Mouse (Mus musculus): ENCODE data around the gene Rfx8.

DNA sequence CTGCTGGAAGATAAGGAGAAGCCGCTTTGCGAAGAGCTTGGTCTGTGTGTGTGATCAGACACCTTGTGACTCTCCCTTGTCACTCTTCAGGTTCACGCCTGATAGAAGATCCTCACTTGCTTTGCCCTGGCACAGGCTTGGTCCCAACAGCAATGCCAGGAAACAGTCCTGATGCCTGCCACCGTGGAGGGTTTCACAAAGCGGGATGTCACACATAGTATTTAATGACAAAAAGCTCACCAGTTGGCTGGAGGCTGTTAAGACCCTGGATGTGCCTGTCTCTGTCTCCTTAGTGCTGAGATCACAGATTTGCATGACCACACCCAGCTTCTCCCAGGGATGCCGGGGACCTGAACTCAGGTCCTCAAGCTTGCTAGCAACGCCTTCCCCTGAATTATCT is 5.2 kb downstream of the Rfx8 start:
- TF ChIP-seq GATA1 (IDR thresholded peaks at IDR 0.05; ENCODE audit: low read length) (no peak), TAL1 (IDR thresholded peaks at IDR 0.05; ENCODE audit: low read length) (no peak)
